Comparison of ENCODE assay signal across 9 mouse cellular contexts in genomic region chr2:165825964-165826712, GRCm38 (mm10).
DNase-seq lines count a peak whose midpoint lies in the region; TF ChIP-seq lines count a peak whose summit lies in the region.
"Had no signal": no experiment of that assay in that cellular context is flagged by ENCODE, and none has a peak within 500 bp of the region (broad histone marks: within the 10 kb centered on the region; RNA-seq: fewer than 3 reads in every experiment).

No protein-coding gene starts in this region.

- peak; percentile 87 for DNase-seq in adipocyte (ENCODE audit: low spot score)
- peak; percentile 86 for DNase-seq in gastrocnemius, postnatal 14 days
- DNase-seq in kidney, adult 11 months: peak; percentile 75
- DNase-seq in left cerebral cortex, postnatal 36 days (ENCODE audit: low spot score in 2 of 2): peak; percentile 73 to 77
- DNase-seq in midbrain, embryonic 10.5 days (ENCODE audit: low spot score): peak; percentile 57
- DNase-seq in skeletal muscle tissue, adult 2 months (ENCODE audit: low read depth, low spot score): peak; percentile 79
- no peak for DNase-seq in c-Kit-positive CD71-positive TER-119-positive erythroid progenitor cells, embryonic 14.5 days (ENCODE audit: low spot score)

- H3K27ac ChIP-seq in cortical plate, adult 2 months (ENCODE audit: insufficient read depth, low read length): no peak overlapping the region
- no peak overlapping the region for H3K27ac ChIP-seq in midbrain, embryonic 10.5 days (replicated peaks)
- H3K27ac ChIP-seq: macrophage had no signal

- no peak overlapping the region for H3K4me3 ChIP-seq in cortical plate, adult 2 months (ENCODE audit: insufficient read depth, low read length)
- no peak overlapping the region for H3K4me3 ChIP-seq in midbrain, embryonic 10.5 days

- H3K27me3 ChIP-seq in midbrain, embryonic 10.5 days (ENCODE audit: low read depth, poor library complexity, severe bottlenecking): no peaks in the 10 kb centered on the region

- TF ChIP-seq CTCF in cortical plate, adult 2 months (IDR thresholded peaks at IDR 0.05; ENCODE audit: extremely low read depth, insufficient read depth, low read length): peak; percentile 69

- peaks cover 99% of the 10 kb centered on the region for H3K36me3 ChIP-seq in midbrain, embryonic 10.5 days

- WGBS in midbrain, embryonic 10.5 days: 74% methylated on average over 10 of the region's 10 CpGs

- intact Hi-C loops in gastrocnemius, postnatal 14 days (cut with DNase I; ENCODE audit: low total_unique reads): no loop called here
- intact Hi-C loops in left cerebral cortex, postnatal 36 days (cut with DNase I): no loop called here

- no peak for TF ChIP-seq POLR2A in cortical plate, adult 2 months (IDR thresholded peaks at IDR 0.05; ENCODE audit: extremely low read depth, insufficient read depth, low read length)

- no peaks in the 10 kb centered on the region for H3K9me3 ChIP-seq in midbrain, embryonic 10.5 days (replicated peaks)

- H3K4me1 ChIP-seq in cortical plate, adult 2 months (ENCODE audit: control insufficient read depth, insufficient read depth, low read length): peaks cover 6% of the 10 kb centered on the region
- H3K4me1 ChIP-seq in midbrain, embryonic 10.5 days: peaks cover 10% of the 10 kb centered on the region; the same call in 1 of the 2 replicates
